Mouse (Mus musculus) C2C12 (cell line): ENCODE data around the gene Aimp1.

Experiments
- CTCF ChIP-seq: IDR thresholded peaks from one replicate; pipeline ENCODE4 v1.5.1; 2011; ENCODE audit not compliant: control insufficient read depth, insufficient read depth, insufficient read length
- MAX ChIP-seq: IDR thresholded peaks from one replicate; pipeline ENCODE4 v1.6.1; 2011; ENCODE audit warnings: mild to moderate bottlenecking, control low read depth

GRCm38 (mm10) chr3:132701368-132701767 is 17.2 kb upstream of the Aimp1 start:
- TF ChIP-seq MAX (no peak), CTCF (no peak)
